Mouse (Mus musculus) gastrocnemius, adult 18-20 months (tissue): ENCODE data around the gene Mrpl33. TPM values are rescaled to one million over a fixed set of nuclear protein-coding genes. Genes with fewer than 3 reads are reported as not detected.
A peak's percentile ranks its signal among the peaks of the same experiment; 100 is the strongest.
"Not testable (repeated sequence)": the region's sequence is repeated elsewhere in the genome, so short reads cannot be mapped to it uniquely, and the experiment has no call there.

Experiments used
- DNase-seq: peaks from one replicate; pipeline ENCODE4 v3.0.0; 2021; ENCODE audit warnings: low spot score
- total RNA-seq, 2 experiments: library from RNA; stranded (reverse); gene quantifications; 2 replicates each; pipeline ENCODE4 v1.2.3; 2021

The Mrpl33 gene
- total RNA-seq, 2 experiments from 2014 or later: 269 to 270 TPM

DNA sequence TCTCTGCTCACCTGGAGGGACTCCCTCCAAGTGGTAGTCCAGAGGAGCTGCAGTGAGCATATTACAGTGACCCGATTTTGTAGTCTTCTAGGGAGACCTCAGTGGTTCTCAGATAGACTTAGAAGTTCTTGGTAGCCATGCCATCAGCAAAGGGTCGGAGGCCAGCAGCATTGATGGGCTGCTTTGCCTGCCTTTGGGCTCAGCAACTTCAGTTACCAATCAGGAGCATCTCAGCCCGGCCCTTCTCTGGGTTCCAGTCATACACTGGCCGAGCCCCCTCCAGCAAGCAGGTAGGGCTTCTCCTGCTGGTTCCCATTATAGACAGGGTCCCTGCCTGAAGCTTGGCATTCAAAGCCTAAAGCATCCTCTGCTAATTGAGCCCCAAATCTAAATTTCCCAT lies 867 bp upstream of the Mrpl33 start:
- DNase-seq: no peak

DNA sequence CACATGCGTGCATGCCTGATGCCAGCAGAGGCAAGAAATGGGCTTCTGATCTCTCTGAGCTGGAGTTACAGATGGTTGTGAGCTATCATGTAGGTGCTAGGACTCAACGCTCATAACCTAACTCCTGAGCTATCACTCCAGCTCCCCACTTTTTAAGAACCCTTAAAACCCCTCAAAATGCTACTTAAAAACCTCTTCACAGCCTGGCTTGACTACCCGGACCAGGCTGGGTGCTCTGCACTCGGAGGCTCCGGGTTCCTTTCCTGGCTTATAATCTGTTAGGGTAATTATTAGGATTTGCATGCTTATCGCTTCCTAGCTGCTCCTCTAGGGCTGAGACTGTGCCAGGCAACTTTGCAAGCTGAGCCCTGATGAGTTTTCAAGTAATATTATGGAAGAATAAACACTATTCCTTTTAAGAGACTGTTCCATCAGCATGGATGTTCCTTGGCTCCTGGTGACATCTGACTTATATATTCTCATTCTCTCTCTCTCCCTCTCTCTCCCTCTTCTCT lies 752 bp downstream of the Mrpl33 start:
- no peak for DNase-seq

DNA sequence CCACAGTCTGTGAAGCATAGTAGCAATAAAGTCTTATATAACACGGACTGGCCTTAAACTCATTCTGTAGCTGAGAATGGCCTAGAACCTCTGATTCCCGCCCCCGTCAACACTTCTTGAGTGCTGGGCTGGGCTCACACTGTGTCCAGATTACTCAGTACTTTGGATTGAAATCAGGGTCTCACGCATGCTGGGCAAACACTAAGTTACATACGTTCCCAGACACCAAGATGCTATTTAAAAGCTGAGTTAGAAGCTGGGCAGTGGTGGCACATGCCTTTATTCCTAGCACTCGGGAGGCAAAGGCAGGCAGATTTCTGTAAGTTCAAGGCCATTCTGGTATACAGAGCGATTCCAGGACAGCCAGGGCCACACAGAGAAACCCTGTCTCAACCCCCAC lies 1.4 kb downstream of the Mrpl33 start:
- no peak for DNase-seq

DNA sequence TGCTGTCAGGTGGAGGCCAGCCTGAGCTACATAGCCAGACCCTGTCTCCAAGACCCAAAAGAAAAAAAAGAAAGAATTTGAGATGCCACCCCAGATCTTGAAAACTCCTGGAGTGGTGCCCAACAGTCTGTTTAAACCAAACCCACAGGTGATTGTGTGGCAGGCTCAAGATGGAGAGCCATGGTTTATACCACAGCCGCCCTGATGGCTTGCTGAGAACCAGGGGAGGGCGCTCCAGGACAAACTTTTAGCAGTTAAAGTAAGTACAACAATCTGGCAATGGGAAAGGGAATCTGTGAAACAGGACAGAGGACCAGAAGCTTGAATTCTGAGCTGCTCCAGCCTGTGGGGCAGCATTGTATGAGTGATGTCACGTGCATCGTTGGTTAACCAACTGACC lies 1.8 kb downstream of the Mrpl33 start:
- peak; percentile 32 for DNase-seq

DNA sequence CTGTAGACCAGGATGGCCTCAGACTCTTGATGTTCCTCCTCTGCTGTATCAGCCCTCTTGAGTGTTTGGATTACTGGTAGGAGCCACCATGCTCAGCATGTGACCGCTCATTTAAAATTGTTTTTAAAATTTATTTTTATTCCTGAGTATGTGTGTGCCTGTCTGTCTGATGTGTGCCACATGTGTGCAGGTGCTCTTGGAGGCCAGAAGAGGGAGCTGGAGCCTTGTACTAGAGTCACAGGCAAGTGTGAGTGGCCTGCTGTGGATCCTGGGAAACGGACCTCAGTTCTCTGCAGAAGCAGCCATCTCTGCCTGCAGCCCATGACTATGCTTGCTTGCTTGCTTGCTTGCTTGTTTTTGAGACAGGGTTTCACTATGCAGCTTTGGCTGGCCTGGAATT lies 2.4 kb downstream of the Mrpl33 start:
- DNase-seq: no peak

DNA sequence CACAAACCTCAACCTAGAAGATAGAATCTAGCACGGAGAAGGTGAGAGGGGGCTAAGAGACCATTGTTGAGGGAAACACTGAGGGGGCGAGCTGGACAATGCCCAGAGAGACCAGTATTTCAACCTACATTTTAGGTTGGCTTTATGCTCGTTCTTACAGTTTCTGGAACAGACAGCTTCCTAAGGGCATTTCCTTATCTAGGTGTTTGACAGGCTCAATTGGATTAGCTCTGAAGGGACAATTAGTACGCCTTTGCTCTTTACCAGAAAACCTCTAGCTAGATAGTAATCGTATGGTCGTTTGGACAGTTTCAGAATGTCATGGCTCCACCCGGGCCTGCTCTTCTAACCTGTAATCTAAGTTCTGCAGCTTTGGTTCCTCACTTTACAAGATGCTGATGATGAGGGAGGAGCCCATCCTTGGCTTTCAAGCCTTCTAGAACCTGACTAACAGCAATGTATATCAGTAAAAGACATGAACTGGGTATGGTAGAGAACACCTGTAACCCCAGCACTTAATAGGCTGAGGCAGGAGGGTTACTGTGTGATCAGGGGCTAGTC lies 4.5 kb downstream of the Mrpl33 start:
- no peak for DNase-seq

DNA sequence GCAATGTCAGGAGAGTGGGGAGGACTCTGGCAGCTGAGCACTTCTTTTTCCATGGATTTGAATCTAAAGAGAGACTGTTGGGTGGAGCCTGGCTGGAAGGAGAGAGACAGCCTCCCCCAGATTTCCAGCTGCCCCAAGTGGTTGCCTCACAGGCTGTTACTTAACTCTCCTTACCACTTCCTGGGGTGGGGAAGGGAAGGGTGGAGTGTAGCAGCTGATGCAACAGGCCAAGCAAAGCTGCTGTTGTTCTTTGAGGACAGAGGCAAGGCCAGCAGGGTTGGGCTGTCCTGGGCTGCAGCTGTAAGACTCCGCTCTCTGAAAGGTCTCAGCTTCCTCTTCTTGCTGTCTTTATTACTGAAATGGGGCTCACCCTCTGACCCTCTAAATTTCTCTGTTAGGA lies 5.6 kb downstream of the Mrpl33 start:
- peak; percentile 83 for DNase-seq

DNA sequence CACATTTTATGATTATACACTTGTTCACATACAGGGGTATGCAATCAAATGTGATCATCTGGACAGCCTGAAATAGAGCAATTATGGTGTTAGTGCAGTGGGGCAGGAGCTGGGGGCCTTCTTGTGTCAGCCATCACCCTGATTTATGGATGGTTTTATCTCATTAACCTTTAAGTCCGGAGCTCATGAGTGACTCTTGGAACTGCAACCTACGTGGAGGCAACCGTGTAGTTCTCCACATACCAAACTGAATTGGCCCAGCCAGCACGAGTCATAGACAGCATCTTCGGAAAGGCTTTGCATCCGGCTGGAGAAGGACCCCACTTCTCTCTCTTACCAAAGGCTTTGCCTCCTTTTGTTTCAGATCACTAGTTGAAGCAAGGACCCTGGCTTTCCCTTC lies 7.0 kb downstream of the Mrpl33 start:
- no peak for DNase-seq

DNA sequence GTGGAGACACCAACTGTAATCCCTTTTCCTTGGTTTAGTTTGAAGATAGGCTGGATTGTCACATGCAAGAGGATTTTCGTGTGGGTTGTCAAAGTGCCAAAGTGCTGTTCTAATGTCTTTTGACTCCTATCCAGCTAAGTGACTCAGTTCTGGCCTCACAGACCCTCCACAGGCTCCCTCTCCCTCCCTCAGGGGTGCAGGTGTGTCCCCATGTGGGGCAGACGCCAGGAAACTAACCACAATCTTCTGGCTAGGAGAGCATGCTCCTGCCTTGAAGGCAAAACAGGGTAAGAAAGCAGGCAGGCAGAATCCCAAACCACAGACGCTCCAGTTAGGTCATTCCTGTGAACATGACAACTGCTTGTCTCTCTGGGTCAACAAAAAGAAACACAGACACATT lies 9.4 kb downstream of the Mrpl33 start:
- peak; percentile 88 for DNase-seq

DNA sequence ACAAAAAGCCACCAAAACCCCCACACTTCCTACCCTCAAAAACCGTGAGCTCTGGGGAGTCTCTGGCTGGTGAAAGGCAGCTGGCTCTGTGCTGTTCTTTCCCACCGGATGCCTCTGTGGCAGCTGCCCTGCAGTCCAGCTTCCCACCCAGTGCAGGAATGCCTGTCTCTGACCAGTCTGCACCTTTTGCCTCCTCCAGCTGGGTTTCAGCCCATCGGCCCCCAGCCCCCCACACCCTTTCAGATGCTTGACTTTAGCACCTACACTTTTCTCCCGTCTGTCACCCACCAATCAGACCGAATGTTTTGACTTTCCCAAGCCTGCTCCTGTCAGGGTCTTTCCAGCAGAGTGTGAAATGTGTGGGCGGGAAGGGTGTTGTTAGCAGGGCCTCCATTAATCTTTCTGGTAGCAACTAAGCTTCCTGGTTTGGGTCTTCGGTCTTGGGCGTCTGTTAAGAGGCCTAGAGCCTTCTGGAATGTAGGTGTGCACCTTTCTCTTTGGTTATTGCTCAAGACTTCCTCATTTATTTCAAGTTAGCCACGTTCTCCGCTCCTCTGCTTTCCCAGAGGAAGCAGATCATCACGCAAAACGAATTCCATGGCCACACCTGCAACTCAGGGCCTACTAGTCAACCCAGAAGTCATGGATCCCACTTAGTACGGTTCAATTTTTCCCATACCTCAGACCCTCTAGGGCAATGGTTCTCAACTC lies 13.8 kb downstream of the Mrpl33 start:
- no peak for DNase-seq

DNA sequence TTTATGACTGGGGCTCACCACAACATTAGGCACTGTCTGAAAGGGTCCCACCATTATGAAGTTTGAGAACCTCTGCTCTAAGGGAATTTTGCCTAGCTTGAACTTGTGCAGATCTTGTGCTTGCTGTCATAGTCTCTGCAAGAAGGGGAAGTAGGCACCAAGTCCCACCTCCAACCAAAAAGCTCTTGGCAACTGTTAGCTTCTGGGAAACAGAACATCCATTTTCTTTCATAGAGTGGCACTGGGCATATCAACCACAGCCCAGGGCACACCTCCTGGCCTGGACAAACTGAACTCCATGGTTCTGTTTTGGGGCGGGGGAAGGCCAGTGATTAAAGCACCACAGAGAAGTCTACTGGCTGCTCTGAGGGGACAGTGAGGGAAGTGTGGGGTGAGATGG lies 14.5 kb downstream of the Mrpl33 start:
- DNase-seq: no peak

DNA sequence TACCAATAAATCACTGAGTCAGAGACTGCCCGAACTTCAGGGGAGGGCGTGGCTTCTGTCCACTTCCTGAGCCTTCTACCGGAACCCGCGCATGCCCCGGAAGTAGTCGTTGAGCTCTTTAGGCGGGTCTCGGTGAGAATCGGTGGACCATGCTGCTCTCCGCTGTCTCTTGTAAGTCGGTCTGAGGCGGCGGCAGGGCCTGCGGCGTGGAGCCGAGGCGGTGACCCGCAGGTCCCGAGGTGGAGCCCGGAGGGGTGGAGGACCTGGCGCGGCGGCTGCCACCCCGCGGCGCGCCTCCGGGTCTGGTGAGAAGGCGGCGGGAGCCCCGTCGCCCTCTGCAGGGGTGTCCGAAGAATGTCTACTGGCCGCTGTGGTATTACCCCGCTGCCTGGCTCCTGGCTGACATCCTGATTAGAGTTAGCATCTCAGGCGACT lies 17.1 kb downstream of the Mrpl33 start:
- peak; percentile 88 for DNase-seq

DNA sequence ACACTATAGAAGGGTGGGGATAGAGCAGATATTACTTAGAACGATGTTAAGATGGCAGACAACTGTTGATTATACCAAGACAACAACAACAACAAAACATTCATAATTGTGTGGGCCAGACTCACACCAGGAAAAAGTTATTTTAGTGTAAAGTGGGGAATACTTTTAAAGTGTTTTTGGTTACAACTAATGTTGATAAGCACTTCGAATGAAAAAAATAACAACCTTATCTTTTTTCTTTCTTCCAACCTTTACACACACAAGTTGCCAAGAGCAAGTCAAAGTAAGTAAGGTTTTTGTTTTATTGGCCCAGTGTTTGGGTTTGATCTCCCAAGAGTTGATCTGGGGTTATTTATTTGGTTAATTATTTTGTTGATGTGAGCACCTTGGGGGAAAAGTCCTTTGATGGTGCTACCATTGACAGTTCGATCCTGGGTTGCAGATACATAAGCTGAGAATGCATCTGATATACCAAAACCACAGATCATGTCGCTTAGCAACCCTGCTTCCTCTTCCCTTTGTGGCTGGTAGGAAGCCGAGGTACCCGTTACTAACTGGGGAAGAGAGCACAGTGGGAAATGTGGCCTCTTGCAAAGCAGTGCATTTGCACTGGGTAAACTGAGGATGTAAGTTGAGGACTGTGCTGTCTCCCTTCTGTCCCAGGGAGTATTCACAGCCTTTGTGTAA lies 17.7 kb downstream of the Mrpl33 start:
- no peak for DNase-seq

DNA sequence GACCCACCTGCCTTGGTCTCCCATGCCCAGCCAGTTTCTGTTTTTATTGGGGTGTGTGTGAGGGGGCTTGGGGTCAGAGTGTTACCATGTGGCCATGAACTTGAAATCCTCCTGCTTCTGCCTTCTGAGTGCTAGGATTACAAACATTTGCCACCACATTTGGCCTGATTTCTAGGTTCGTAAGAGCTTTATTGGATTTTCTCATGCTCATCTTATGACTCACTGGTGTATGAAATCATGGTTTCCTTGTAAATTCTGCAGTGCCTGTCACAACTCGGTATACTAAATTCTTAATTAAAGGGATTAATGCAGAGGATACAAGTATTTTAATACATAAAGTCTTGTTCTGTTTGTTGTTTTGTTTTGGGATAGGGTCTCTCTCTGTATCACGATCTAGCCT lies 23.6 kb downstream of the Mrpl33 start:
- no peak for DNase-seq

DNA sequence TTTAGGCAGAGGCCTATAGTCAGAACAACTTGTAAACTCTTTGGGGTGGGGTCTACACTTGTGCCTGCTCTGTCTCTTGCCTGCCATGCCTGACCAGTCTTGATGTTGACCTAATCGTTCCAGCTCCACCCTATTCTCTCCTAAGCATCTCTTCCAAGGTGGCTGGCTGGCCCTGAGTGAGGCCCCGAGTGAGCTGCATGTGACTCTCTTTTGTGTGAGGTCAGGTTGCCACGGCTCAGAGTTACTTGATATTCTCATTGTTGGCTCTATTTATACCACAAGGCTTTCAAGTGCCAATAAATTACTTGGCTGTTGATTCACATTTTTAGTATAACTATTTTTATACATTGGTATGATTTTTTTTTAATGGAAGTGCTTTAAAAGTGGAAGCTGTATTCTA lies 30.4 kb downstream of the Mrpl33 start:
- DNase-seq: no peak

DNA sequence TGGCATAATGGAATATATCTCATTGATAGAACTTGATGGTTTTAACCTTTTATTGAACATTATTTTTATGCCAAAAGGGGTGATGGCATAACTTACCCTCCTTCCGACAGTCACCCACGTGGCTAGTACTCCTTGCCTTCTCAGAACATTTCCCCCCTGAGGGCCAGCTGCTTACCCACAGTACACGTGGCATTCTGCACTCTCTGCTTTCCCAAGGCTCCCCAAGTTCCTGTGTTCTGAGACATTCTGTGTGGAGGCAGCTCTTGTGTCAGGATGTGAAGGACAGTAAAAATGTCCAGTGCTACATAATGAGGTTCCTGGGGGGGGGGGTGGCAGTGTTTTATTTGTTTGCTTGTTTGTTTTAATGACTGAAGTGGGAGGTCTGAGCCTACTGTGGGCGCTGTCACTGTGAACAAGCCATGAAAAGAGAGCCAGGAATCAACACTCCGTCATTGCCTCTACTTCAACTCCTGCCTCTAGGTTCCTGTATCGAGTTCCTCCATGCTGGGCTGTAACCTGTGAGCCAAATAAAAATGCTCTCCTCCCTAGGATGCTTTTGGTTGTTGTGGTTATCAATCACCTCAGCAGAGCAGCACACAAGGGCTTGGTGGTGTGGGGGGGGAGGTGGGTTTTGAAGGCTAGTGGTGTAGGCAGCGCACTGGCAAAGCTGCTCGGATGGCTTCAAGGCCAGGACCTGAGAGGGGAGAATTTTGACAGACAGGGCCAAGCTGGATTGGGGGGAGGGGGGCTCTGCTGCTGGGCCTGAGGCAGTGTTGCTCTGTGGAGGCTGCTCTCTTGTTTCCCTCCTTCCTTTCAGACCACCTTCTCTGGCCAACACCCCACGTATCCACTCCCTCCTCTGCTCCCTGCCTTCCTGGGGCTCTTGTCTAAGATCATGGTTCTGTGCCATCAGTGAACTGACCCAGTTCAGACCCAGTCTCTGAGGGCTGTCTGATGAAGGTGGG lies 31.1 kb downstream of the Mrpl33 start:
- no peak for DNase-seq

DNA sequence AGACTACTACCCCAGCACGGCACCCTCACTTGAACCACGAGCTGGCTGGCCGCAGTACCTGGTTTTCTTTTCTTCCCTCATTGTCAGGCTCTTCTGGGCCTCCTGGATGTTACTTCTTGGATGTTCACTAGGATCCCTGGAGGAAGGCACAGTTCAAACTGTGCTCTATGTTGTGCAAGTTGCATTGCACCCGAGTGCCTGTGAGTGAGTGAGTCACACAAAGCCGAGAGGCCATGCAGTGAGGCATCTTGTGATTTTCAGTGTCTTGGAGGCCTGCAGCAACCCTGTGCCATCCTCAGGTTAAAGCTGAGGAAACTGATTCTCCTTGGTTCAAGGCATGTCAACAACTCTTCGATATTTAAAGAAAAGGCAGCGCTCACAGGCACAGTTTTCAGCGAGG lies 31.8 kb downstream of the Mrpl33 start:
- DNase-seq: no peak

DNA sequence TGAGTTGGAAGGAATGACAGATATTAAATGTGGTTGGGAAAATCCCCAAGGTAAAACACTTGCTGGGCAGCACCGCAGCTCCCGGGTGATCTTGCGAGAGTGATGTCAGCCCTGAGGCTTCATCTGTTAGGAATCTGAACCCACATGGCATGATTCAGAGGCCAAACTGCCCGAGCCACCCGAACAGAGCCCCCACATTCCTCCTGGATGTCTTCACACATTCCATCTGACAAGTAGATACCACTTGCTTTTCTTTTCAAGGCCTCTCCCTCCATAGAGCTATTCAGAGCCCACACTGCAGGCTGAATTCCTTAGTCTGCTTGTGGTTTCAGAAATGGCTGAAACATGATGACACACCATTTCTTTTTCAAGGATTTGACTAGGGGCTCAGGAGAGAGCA lies 33.3 kb downstream of the Mrpl33 start:
- peak; percentile 48 for DNase-seq

DNA sequence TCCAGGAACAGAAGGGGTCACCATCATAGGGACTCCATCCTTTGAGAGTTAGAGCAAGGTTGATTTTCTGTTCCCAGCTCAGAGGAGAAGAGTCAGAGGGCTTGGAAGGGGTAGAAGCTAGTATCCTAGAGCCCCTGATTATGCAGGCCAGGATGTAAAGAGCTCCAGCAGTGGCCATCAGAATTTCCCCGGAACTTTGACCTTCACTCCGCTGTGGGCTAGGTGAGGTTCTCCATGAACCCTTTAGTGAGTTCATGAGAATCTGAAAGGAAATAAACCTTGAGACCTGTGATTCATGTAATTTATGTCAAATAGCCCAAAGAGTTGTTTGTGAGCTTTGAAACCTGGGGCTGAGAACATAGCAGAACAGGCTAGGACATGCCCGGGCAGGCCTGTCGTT lies 34.4 kb downstream of the Mrpl33 start:
- DNase-seq: not testable (repeated sequence)

DNA sequence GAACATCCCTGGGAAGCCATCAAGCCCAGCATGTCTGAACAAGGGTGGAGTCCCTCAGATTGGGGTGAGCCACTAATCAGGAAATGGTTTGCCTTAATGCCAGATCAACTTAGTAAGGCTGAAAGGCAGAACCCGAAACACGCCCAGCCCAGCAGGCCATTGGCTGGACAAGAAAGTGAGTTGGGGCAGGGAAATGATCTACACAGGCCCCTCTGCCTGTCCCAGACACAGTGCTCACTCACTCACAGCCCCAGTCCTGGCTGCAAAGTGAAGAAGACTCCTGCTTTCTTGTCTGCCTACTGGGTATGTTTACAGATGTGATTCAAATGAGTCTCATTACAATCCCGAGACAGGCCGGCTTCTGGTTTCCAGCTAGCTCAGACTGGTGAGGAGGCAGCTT lies 37.4 kb downstream of the Mrpl33 start:
- DNase-seq: no peak

DNA sequence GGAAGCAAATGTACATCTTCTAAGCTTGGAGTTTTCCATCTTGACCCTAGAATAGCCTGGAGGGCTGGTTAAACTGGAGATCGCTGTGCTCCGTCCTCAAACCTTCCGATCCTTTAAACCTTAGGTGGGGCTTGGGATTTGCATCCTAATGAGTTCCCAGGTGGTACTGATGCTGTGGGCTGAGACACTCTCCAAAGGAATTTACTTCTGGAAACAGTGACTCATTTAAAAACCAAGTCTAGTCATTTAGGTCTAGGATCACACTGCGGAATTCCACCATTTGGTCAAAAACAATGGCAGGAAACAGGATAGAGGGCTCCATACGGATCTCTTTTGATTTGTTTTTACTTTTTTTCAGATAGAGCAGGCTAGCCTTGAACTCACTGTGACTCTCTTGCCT lies 37.9 kb downstream of the Mrpl33 start:
- DNase-seq: no peak
